Mouse (Mus musculus): ENCODE results near the gene Mif.
"Not testable (repeated sequence)": the region's sequence is repeated elsewhere in the genome, so short reads cannot be mapped to it uniquely, and the experiment has no call there.

Mif gene

GRCm38 (mm10) chr10:75872915-75873542 lies 13.0 kb upstream of the Mif start:
- DNase-seq (ENCODE audit: low spot score), result peak; percentile 58

- no peak for DNase-seq (ENCODE audit: low spot score)
These were observed 12.2 kb upstream of the Mif start for GRCm38 (mm10) chr10:75872025-75872914.

- no peak for DNase-seq (ENCODE audit: low spot score)
These were observed 1.5 kb upstream of the Mif start for GRCm38 (mm10) chr10:75861587-75861986.

- no peak for DNase-seq (ENCODE audit: low spot score)
These were observed 706 bp upstream of the Mif start for GRCm38 (mm10) chr10:75860746-75861145.

- no peak for DNase-seq (ENCODE audit: low spot score)
These were observed 813 bp downstream of the Mif start for GRCm38 (mm10) chr10:75859107-75859746.

- no peak for DNase-seq (ENCODE audit: low spot score)
These were observed 2.4 kb downstream of the Mif start for GRCm38 (mm10) chr10:75857598-75857997.

- no peak for DNase-seq (ENCODE audit: low spot score)
These were observed 3.1 kb downstream of the Mif start for GRCm38 (mm10) chr10:75856976-75857375.

GRCm38 (mm10) chr10:75856155-75856907 lies 3.7 kb downstream of the Mif start:
- DNase-seq (ENCODE audit: low spot score), result no peak

- no peak for DNase-seq (ENCODE audit: low spot score)
These were observed 4.5 kb downstream of the Mif start for GRCm38 (mm10) chr10:75855416-75855981.

GRCm38 (mm10) chr10:75854791-75855190 lies 5.2 kb downstream of the Mif start:
- DNase-seq (ENCODE audit: low spot score), result no peak

- no peak for DNase-seq (ENCODE audit: low spot score)
These were observed 5.9 kb downstream of the Mif start for GRCm38 (mm10) chr10:75854096-75854495.

GRCm38 (mm10) chr10:75853452-75853851 lies 6.6 kb downstream of the Mif start:
- DNase-seq (ENCODE audit: low spot score), result peak; percentile 69

GRCm38 (mm10) chr10:75852539-75853125 lies 7.4 kb downstream of the Mif start:
- no peak for DNase-seq (ENCODE audit: low spot score)

GRCm38 (mm10) chr10:75851681-75852080 lies 8.4 kb downstream of the Mif start:
- no peak for DNase-seq (ENCODE audit: low spot score)

- no peak for DNase-seq (ENCODE audit: low spot score)
These were observed 9.0 kb downstream of the Mif start for GRCm38 (mm10) chr10:75851076-75851475.

- DNase-seq (ENCODE audit: low spot score), result no peak
These were observed 11.7 kb downstream of the Mif start for GRCm38 (mm10) chr10:75848382-75848781.

- DNase-seq (ENCODE audit: low spot score), result no peak
These were observed 14.6 kb downstream of the Mif start for GRCm38 (mm10) chr10:75845306-75845930.

- DNase-seq (ENCODE audit: low spot score), result no peak
These were observed 15.2 kb downstream of the Mif start for GRCm38 (mm10) chr10:75844800-75845199.

GRCm38 (mm10) chr10:75843898-75844297 lies 16.1 kb downstream of the Mif start:
- not testable (repeated sequence) for DNase-seq (ENCODE audit: low spot score)

GRCm38 (mm10) chr10:75839092-75839491 lies 20.9 kb downstream of the Mif start:
- no peak for DNase-seq (ENCODE audit: low spot score)

GRCm38 (mm10) chr10:75837248-75837759 lies 22.7 kb downstream of the Mif start, which contains the start of gene Gstt2:
Gstt2 (minus strand) TSS chr10:75837424.
- peak; percentile 91 for DNase-seq (ENCODE audit: low spot score)

Measured in ovary, postnatal 36 days (tissue).